Mouse (Mus musculus): ENCODE data around the gene Capza3. TPM values are rescaled to one million over a fixed set of nuclear protein-coding genes. Genes with fewer than 3 reads are reported as not detected.

Capza3 gene
- polyA plus RNA-seq, 1 experiment from 2014 or later = not detected

Other genes starting within 250 kb of the Capza3 start
- not detected in 2 replicates for gene Plcz1, start 205 bp downstream of the Capza3 start, polyA plus RNA-seq (2015; fragmentation: Nextera tagmentation; extraction: Ambion mirVana)